Mouse (Mus musculus): ENCODE measurements around the gene Maml2.

Gene Maml2

GRCm38 (mm10) chr9:13442012-13442735 is 144.4 kb downstream of the Maml2 start:
- in situ Hi-C loops (cut with MboI, MseI) = loop anchor here in 1 of 2 experiments (25.0 kb wide), 1 partner anchor 1855 kb away; no protein-coding TSS in a partner anchor

DNA sequence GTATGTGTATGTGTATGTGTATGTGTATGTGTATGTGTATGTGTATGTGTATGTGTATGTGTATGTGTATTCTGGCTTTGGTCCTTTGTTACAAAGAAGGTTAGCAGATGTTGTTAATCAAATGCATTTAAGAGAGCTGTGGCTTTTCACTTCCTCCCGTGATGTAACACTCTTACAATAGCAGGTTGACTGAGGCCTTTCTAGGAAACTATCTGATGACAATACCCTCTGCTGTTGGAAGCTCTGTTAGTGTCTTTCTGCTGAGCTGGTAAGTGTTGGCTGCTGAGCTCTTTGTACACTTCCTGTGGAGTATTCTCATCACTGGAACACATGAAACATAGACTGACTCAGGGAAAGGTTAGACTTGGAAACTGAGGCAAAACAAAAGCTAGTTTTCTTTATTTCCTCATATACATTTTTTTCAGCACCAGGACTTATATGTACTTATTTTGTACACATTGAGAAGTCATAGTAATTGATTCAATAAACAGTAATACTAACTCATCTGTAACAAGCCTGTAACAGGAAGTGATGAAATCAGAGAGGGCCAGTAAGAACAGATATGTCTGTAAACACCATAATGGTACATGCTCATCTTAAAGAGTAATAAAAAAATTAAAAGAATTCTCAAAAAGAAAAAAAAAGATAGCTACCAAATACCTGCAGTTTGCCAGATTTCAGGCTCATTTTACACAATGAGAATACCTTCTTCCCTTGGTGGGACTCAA is 145.9 kb downstream of the Maml2 start:
- in situ Hi-C loops (cut with MboI, MseI) = loop anchor here in 1 of 2 experiments (25.0 kb wide), 1 partner anchor 1856 kb away; no protein-coding TSS in a partner anchor

GRCm38 (mm10) chr9:13446236-13446635 is 148.5 kb downstream of the Maml2 start:
- in situ Hi-C loops (cut with MboI, MseI) = loop anchor here in 1 of 2 experiments (25.0 kb wide), 1 partner anchor 1859 kb away; no protein-coding TSS in a partner anchor

DNA sequence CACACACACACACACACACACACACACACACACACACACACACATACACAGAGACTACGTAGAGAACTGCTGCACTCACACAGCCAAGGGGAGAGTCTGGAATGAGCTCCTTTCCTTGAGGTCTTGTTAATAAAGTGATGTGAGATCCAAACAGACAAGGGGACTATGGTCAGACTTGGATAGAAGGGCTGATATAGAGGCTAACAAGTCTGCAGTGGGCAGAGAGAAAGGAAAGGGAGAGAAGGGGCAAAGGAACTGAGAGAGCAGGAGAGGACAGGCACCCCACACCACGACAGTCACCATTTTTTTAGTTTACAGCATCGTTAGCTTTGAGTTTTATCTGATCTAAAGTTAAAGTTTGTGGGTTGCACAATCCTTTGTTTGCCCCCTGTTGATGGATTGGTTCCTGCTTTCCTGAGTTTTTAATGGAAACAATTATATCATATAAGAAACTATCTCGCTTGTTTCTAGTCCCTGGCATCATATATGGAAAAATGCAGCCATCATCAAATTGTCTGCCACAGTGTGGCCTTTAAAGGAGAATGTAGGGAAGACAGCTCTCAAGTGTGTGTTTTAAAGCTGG is 149.0 kb downstream of the Maml2 start, which contains the start of gene Gm17571:
Gene Gm17571 (minus strand): TSS at position 51 of the 583 bp plus-strand sequence.
- in situ Hi-C loops (cut with MboI, MseI) = loop anchor here in 1 of 2 experiments (25.0 kb wide), 1 partner anchor 1859 kb away; no protein-coding TSS in a partner anchor

DNA sequence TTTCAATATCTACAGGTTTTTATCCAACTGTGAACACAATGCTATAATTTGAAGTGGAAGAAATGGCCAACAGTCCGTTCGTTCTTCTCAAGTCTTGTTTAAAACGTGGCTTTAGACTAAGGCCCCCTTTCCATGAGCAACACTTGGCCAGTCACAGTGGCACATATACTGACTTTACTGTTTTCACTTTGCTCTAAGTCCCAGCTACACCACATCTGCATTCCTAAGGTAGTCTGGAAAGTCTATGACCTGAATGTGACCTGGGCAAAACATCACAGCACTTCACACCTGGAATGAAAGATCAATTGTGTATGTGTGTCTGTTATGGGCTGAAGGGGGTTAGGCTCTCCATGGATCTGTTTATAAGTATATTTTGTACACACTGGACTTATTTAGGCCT is 151.0 kb downstream of the Maml2 start:
- in situ Hi-C loops (cut with MboI, MseI) = loop anchor here in 1 of 2 experiments (25.0 kb wide), 1 partner anchor 1861 kb away; no protein-coding TSS in a partner anchor

- in situ Hi-C loops (cut with MboI, MseI) = loop anchor here in 1 of 2 experiments (5.0 kb wide), 1 partner anchor 198 kb away; no protein-coding TSS in a partner anchor
Observed at GRCm38 (mm10) chr9:13454651-13455123, 156.9 kb downstream of the Maml2 start.

DNA sequence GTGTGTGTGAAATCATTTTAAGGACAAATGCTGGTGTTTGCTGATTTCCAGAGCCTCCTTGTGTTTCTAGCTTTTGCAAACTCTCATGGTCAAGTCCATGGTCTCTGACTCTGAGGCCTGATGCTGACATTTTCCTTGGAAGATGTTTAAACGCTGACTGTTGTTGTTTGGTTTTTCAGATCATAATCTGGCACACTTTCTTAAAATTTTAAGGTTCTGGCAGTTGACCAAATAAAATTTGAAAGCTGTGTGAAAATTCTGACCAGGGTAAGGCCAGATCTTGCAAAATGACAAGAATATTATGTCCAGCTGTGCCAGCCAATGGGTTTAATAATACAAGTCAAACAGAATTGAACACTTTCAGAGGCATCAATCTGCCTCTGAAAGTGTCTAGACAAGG is 157.5 kb downstream of the Maml2 start:
- in situ Hi-C loops (cut with MboI, MseI) = loop anchor here in 1 of 2 experiments (5.0 kb wide), 1 partner anchor 197 kb away; no protein-coding TSS in a partner anchor

DNA sequence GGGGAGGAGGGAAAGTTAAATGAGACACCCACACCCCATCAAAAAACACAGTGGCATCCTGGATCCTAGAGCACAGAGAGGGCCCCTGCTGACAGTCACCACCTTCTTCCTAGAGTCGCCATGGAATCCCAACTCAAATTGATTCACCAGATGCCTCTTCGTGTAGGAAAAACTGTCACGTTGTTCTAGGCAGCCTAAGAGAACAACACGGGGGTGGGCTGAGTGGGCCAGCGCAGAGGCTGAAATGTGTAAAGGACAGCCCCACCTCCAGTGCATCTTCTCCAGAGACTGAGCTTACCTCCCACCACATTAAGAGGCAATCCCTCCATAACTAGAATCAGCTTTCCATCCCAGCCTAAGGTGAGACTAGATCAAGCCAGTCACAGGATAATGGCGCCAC is 160.0 kb downstream of the Maml2 start:
- in situ Hi-C loops (cut with MboI, MseI) = loop anchor here in 1 of 2 experiments (5.0 kb wide), 1 partner anchor 195 kb away; no protein-coding TSS in a partner anchor

GRCm38 (mm10) chr9:13459371-13459770 is 161.6 kb downstream of the Maml2 start:
- in situ Hi-C loops (cut with MboI, MseI) = loop anchor here in 1 of 2 experiments (5.0 kb wide), 1 partner anchor 193 kb away; no protein-coding TSS in a partner anchor

DNA sequence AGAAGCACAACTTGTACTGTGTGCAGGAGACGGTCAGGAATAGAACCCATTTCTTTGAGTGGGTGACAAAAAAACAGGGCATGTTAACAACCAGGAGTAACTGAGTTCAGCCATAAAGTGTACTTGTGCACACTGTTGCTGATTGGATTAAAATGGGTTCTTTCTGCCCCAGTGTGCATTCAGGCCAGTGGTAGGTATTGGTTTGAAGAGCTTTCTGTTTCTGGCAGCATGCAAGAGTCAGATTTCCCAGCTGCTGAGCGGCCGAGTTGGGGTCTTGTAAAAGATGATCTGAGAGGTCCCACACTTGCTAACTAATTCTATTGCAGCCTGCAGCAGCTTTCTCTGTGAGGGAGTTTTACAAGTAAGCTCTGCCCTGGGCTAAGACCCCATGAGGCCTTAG is 162.3 kb downstream of the Maml2 start:
- in situ Hi-C loops (cut with MboI, MseI) = no loop called here

- in situ Hi-C loops (cut with MboI, MseI) = no loop called here
Observed at GRCm38 (mm10) chr9:13460926-13461325, 163.2 kb downstream of the Maml2 start.

- in situ Hi-C loops (cut with MboI, MseI) = loop anchor here in 1 of 2 experiments (5.0 kb wide), 1 partner anchor 57 kb away; no protein-coding TSS in a partner anchor
Observed at GRCm38 (mm10) chr9:13465358-13466020, 167.7 kb downstream of the Maml2 start.

DNA sequence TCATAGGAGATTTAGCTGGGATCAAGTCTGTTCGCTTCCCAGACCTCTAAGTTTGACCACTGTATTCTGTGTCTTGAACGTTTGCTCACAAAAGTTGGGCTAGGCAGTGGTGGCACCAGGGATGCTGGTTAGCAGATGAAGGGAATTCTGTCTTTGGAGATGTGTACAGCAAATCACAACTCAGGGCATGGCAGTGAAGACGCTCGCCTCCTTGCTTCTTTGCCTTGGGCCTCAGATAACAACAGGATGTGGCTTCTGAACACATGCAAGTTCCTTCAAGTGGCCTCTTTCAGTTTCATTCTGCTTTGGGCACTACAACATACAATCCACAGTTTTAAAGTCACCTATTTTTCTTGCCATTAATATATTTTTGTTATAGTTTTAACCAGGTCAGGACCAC is 168.6 kb downstream of the Maml2 start:
- in situ Hi-C loops (cut with MboI, MseI) = loop anchor here in 1 of 2 experiments (5.0 kb wide), 1 partner anchor 56 kb away; no protein-coding TSS in a partner anchor

- in situ Hi-C loops (cut with MboI, MseI) = loop anchor here in 1 of 2 experiments (5.0 kb wide), 1 partner anchor 55 kb away; no protein-coding TSS in a partner anchor
Observed at GRCm38 (mm10) chr9:13466816-13467215, 169.1 kb downstream of the Maml2 start.

DNA sequence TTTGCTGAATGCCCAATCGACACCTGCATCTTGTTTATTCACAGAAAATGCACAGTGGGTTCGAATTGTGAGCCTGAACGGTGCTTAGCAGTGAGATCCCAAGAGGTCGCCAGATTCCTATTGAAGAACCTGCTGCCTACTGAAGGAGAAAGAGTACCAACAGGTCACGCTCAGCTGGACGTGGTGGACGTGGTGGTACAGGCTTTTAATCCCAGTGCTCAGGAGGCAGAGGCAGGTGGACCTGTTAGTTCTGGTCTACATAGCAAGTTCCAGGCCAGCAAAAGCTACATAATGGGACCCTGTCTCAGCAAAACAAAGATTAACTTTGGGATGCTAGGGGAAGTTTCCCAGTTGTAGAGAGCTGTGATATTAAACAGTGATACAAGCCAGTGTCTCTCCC is 170.0 kb downstream of the Maml2 start:
- in situ Hi-C loops (cut with MboI, MseI) = loop anchor here in 1 of 2 experiments (5.0 kb wide), 1 partner anchor 55 kb away; no protein-coding TSS in a partner anchor

- in situ Hi-C loops (cut with MboI, MseI) = loop anchor here in 1 of 2 experiments (5.0 kb wide), 1 partner anchor 54 kb away; no protein-coding TSS in a partner anchor
Observed at GRCm38 (mm10) chr9:13468778-13469177, 171.0 kb downstream of the Maml2 start.

DNA sequence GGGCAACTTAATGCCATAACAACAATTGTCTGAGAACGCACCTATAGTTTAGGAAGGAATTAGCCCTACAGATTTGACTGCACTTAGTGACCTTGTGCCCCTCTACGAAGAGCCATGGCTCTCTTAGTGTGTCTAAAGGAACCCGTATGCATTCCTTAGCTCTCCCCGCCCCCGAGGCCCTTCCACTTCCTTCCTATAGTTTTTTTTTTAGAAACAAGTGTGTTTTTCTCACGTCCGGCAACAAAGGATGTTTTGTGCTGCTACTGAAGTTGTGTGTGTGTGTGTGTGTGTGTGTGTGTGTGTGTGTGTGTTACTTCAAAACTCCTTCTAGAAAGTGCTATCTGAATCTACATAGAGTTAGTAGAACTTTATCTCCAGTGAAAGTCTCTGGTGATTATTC is 172.3 kb downstream of the Maml2 start:
- in situ Hi-C loops (cut with MboI, MseI) = no loop called here

GRCm38 (mm10) chr9:13474951-13475350 is 177.2 kb downstream of the Maml2 start:
- in situ Hi-C loops (cut with MboI, MseI) = no loop called here

- in situ Hi-C loops (cut with MboI, MseI) = no loop called here
Observed at GRCm38 (mm10) chr9:13479275-13479674, 181.5 kb downstream of the Maml2 start.

Measured in T-helper 17 cell (primary cell).